Mouse (Mus musculus) urinary bladder, postnatal 25 days (tissue): ENCODE measurements around the gene Hdlbp.
"Not testable (repeated sequence)": the region's sequence is repeated elsewhere in the genome, so short reads cannot be mapped to it uniquely, and the experiment has no call there.

Source experiments
- DNase-seq: peaks from one replicate; pipeline ENCODE4 v3.0.0; 2022; ENCODE audit warnings: low spot score

Gene Hdlbp

DNA sequence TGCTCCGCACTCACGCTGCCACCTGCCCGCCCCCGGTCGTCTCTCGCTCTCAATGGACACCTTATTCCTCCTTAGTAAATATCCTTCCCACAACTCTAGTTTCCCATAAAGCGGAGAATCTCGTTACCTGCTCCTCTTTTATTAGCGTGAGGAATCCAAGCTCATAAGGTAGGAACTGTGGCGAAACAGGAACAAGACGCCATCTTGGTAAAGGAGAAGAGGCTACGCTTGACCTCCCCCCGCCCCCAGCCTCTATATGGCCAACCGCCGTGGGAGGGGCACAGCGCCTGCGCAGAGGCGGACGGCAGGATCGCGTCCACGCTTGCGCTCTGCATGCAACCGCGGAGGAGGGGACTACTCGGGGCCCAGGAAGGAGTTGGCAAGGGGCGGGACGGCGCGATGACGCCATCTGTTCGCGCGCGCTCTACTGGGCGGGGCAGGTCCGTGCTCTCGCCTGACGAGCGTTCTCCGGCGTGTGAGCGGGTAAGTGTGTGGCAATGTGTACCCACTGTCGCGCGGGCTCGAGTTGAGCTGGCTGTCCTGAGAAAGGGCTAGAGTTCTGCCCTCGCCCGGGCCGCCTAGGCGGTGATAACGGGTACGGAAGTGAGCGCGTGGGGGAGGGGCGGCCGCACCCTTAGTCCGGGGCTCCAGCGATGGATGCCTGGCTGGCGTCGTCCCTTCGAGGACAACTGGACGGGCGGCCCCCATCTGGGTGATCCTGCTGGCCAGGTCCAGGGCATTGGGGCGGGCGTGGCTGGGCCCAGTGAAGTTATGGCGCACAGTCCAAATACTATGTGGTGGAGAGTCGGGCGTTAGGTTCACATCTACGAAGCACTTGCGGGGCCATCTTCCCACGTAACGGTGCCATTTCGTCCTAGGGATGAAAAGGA lies at the start of gene Hdlbp:
TSS of gene Hdlbp (minus strand) at position 230 of the 890 bp plus-strand sequence.
- DNase-seq: peak; percentile 97

GRCm38 (mm10) chr1:93522325-93522724 lies 43.7 kb upstream of the Hdlbp start:
- no peak for DNase-seq

- DNase-seq: no peak
These were observed 42.9 kb upstream of the Hdlbp start for GRCm38 (mm10) chr1:93521491-93521890.

DNA sequence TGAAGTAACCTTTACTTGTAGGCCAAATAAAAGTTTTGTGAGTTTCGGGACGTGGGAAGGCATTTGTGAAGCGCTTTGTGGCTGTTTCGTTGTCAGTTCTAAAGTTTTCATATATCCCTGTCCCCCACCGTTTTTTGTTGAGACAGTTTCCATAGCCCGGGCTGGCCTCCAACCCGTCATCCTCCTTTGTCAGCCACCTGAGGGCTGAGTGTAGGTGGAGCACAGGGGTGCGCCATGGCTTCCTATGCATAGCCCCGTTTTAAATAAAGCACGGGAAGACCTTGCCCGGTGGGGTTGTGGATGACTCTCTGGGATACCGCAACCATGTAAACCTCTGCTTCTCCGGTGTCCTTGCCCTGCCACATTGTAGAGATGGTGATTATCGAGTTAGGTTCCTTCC lies 34.6 kb upstream of the Hdlbp start:
- no peak for DNase-seq

GRCm38 (mm10) chr1:93512351-93512690 lies 33.7 kb upstream of the Hdlbp start:
- no peak for DNase-seq

DNA sequence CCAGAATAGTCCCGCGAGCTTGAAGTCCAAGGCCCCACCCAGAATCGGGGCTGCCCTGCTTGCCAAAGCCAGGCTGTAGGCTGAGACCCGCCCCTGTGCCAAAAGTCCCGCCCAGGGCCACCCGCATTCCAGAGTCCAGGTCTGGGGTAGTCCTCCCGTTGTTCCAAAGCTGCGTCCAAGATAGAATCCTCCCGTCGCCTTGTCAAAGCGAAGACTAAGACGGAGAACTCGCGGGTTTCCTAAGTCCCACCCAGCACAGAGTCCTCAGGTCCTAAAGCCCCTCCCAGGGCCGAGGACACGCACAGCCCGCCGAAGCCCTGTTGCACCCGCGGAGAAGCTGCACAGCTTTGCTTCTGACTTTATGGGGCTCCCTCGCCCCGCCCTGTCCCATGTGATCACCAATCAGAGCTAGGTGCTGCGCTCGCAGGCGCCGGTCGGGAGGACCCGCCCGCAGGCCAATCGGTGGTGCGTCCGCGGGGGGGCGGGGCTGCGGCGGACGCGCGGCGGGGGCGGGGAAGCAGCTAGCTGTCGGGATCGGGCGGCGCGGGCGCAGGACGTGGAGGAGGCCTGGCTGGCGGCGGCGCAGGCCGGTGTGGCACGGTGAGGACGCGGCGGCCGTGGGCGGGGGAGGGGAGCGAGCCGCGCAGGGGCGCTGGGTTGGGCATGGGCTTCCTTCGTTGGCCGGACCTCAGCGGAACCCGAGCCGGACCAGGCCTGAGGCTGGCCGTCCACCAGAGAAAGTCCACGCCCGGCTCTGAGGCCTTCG lies 33.2 kb upstream of the Hdlbp start, which contains the start of gene Farp2:
TSS of gene Farp2 (plus strand) at position 495 of the 766 bp plus-strand sequence.
- peak; percentile 88 for DNase-seq

- DNase-seq: not testable (repeated sequence)
These were observed 30.0 kb upstream of the Hdlbp start for GRCm38 (mm10) chr1:93508576-93508975.

- DNase-seq: no peak
These were observed 28.5 kb upstream of the Hdlbp start for GRCm38 (mm10) chr1:93506944-93507676.

DNA sequence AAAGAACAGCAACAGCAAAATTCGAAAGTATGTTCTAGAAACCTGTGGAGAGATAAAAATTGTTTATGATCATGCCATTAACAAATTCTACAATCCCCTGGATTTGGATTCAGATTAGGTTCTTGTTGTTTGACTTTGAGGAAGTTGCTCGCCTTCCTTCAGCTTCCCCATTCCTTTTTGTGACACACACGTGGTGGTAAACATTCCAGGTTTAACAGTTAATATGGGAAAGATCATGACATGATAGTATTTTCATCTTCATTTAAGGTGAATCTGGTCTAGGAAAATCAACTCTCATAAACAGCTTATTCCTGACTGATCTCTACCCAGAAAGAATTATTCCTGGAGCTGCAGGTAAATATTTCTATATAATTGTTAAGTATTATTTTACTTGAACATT lies 16.7 kb upstream of the Hdlbp start:
- DNase-seq: no peak

- not testable (repeated sequence) for DNase-seq
These were observed 7.7 kb upstream of the Hdlbp start for GRCm38 (mm10) chr1:93486302-93486701.

DNA sequence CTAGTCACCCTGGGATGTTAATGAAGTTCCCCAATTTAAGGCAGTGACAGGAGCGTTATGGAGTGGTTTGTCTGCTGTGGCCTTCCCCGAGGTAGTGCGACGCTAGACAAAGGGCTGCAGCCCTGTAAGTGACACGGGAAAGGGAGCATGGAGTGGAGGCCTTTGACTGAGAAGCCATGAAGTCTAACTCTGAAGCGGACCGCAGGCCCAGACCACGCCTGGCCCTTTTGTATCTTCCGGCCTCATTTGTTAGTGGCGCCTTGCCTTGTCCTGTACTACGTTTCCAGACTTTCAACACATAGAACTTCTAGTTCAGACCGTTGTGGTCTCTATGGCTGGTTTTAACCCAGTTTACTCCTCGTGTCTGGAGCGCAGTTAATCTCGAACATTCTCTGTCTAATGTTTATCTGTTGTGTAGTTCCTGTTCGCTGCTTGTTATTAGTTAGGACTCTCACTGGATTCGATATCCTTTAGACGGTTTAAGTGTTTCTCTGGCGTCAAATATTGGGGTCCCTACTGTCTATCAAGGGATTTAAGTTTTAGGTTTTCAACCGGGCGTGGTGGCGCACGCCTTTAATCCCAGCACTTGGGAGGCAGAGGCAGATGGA lies 965 bp upstream of the Hdlbp start:
- peak; percentile 18 for DNase-seq

DNA sequence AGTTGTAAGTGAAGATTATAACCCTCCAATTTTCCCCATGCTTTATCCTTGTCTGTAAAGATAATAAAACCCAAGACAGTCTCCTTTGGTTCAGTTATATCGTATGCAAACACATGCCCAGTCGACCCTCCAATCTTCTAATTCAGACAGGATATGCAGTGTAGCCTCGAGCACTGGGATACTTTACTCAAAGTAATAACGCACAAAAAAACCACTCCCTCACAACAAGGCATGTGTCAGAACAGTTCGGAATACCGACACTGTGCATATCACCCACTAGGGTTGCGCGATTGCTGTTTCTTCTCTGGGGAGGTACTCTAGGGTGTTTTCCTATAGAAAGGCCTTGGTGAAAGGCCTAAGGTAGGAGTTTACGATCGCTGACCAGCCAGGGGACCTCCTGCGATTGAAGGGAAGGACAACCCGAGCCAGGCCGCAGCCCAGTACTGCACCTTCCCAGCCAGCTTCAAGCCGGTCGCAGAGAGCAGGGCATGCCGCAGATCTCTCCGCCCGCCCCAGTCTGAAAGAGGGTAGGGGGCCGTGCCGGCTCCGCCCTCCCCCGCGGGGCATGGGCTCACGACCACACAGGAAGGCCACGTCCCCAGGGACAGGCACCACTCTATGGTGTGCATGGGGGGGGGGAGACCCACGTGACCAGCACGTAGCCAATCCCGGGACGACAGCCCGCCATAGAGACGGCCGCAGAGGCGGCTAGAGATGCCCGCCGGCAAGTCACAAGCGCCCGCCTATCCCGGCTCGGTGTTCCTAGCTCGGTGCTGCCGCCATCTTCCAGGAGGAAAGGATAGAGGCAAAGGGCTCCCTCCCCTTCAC lies 643 bp downstream of the Hdlbp start:
- DNase-seq: peak; percentile 92

GRCm38 (mm10) chr1:93475694-93476093 lies 2.9 kb downstream of the Hdlbp start:
- DNase-seq: no peak

- DNase-seq: no peak
These were observed 10.0 kb downstream of the Hdlbp start for GRCm38 (mm10) chr1:93468626-93469025.

- DNase-seq: no peak
These were observed 12.9 kb downstream of the Hdlbp start for GRCm38 (mm10) chr1:93465746-93466145.

DNA sequence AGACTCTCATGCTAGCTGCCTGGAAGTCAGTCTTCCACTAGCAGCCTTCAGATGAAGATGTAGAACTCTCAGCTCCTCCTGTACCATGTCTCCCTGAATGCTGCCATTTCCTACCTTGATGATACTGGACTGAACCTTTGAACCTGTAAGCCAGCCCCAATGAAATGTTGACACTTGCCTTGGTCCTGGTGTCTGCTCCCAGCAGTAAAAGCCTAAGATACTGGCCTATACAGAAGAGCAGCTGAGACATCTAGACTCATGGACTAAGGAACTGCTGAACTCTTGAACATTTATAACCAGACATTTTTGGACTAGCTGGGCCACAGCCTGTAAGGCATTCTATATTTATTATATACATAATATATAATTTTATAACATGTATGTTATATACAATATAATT lies 13.5 kb downstream of the Hdlbp start:
- DNase-seq: no peak

DNA sequence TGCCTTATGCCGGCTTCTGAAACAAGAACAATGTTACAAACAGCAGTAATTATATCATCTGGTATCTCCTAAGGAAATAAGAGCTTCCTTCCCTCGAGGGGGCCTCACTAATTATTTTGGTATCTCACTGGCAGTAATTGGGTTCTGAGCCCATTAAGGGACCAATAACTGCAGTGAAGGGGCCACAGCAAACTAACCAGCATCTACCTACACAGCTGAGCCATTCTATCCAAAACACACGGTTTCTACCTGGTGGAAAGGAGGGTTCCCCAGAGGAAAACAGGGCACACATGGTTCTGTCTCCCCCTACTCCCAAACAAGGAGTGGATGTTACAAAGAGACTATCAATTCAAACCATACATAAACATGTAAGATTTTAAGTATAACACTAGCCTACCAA lies 19.5 kb downstream of the Hdlbp start:
- no peak for DNase-seq

- no peak for DNase-seq
These were observed 20.3 kb downstream of the Hdlbp start for GRCm38 (mm10) chr1:93458357-93458756.

DNA sequence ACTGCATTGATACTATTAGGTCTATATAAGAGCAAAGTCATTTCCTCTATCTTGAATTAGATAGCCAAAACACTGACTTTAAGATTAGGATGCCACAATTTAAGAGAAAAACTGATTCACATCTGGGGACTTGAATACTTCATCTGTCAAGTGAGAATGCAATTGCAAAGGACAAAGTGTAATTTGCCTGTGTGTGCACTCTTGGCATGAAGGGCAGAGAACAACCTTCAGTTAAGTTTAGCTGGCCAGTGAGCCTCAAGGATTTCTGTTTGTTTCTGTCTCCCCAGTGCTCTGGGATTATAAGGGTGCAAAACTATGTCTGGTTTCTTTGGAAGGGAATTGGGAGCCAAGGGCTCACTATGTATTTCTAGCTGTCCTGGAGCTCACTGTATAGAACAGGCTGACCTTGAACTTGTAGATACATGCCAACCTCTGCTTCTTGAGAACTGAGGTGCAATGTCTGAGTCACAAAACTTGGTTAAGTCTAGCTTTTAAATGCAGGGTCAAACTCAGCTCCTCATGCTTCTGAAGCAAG lies 24.8 kb downstream of the Hdlbp start:
- DNase-seq: no peak

DNA sequence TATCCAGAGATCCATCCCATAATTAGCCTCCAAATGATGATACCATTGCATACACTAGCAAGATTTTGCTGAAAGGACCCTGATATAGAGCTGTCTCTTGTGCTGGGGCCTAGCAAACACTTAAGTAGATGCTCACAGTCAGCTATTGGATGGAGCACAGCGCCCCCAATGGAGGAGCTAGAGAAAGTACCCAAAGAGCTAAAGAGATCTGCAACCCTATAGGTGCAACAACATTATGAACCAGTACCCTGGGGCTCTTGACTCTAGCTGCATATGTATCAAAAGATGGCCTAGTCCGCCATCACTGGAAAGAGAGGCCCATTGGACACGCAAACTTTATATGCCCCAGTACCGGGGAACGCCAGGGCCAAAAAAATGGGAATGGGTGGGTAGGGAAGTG lies 28.5 kb downstream of the Hdlbp start:
- not testable (repeated sequence) for DNase-seq

- no peak for DNase-seq
These were observed 32.8 kb downstream of the Hdlbp start for GRCm38 (mm10) chr1:93445822-93446162.
